Mouse (Mus musculus) stomach, postnatal 0 days (tissue): Measurements from ENCODE around the gene Brd3. TPM values are rescaled to one million over a fixed set of nuclear protein-coding genes. Genes with fewer than 3 reads are reported as not detected.
A peak's percentile ranks its signal among the peaks of the same experiment; 100 is the strongest.

Experiments used
- ATAC-seq: fragments of 200-750 bp; cut with Nextera tagmentation; 2 replicates; pipeline ENCODE4 v1.8.0; 2017; ENCODE audit not compliant: low FRiP score, low TSS enrichment
- DNase-seq: peaks from one replicate; pipeline ENCODE4 v3.0.0-alpha.2; 2016; ENCODE audit warnings: low spot score
- H3K27ac ChIP-seq: fragments of 300-500 bp; sonication (generic); replicated peaks from 2 replicates; pipeline ENCODE4 v1.5.1; 2014; ENCODE audit warnings: mild to moderate bottlenecking, control low read depth
- H3K27me3 ChIP-seq: fragments of 300-500 bp; sonication (generic); 2 replicates; pipeline ENCODE4 v1.6.1; 2014; ENCODE audit warnings: low read length; ENCODE audit not compliant: control insufficient read depth, insufficient read depth
- H3K36me3 ChIP-seq: fragments of 300-500 bp; sonication (generic); 2 replicates; pipeline ENCODE4 v1.6.1; 2014; ENCODE audit warnings: low read length, mixed read lengths; ENCODE audit not compliant: control insufficient read depth, insufficient read depth
- H3K4me1 ChIP-seq: fragments of 300-500 bp; sonication (generic); replicated peaks from 2 replicates; pipeline ENCODE4 v1.6.1; 2014; ENCODE audit warnings: antibody characterized with exemption; ENCODE audit not compliant: control insufficient read depth, insufficient read depth
- H3K4me2 ChIP-seq: fragments of 300-500 bp; sonication (generic); replicated peaks from 2 replicates; pipeline ENCODE4 v1.6.1; 2014; ENCODE audit warnings: low read depth, mild to moderate bottlenecking, control low read depth, moderate library complexity
- H3K4me3 ChIP-seq: fragments of 300-500 bp; sonication (generic); 2 replicates; pipeline ENCODE4 v1.5.1; 2014; ENCODE audit warnings: low read depth, low read length, control low read depth
- H3K9ac ChIP-seq: fragments of 300-500 bp; sonication (generic); 2 replicates; pipeline ENCODE4 v1.6.1; 2014; ENCODE audit warnings: mild to moderate bottlenecking, low read length, control low read depth, mixed read lengths
- H3K9me3 ChIP-seq: fragments of 300-500 bp; sonication (generic); 2 replicates; pipeline ENCODE4 v1.6.1; 2016; ENCODE audit warnings: low read length; ENCODE audit not compliant: control insufficient read depth
- CTCF ChIP-seq: IDR thresholded peaks from 2 replicates; pipeline ENCODE4 v1.5.1; 2016; ENCODE audit warnings: antibody characterized with exemption, low read depth, mild to moderate bottlenecking, moderate library complexity
- EP300 ChIP-seq: optimal IDR thresholded peaks from 2 replicates; pipeline ENCODE3; 2016; ENCODE audit warnings: antibody characterized with exemption
- WGBS: fragments of 180-500 bp; shearing (Covaris S2); extraction: QIAGEN DNeasy Blood & Tissue Kit; methylation state at CpG from one replicate; pipeline ENCODE4 v1.1.7; 2014; 5-methylcytosine and 5-hydroxymethylcytosine counted together
- polyA plus RNA-seq: library from polyadenylated mRNA; unstranded; fragments of >200 nt; fragmentation: Nextera tagmentation; extraction: Ambion mirVana; gene quantifications from 2 replicates; pipeline ENCODE4 v1.2.1, GENCODE M21; 2015

Brd3 gene
- polyA plus RNA-seq, 1 experiment from 2014 or later: 41.0 TPM

DNA sequence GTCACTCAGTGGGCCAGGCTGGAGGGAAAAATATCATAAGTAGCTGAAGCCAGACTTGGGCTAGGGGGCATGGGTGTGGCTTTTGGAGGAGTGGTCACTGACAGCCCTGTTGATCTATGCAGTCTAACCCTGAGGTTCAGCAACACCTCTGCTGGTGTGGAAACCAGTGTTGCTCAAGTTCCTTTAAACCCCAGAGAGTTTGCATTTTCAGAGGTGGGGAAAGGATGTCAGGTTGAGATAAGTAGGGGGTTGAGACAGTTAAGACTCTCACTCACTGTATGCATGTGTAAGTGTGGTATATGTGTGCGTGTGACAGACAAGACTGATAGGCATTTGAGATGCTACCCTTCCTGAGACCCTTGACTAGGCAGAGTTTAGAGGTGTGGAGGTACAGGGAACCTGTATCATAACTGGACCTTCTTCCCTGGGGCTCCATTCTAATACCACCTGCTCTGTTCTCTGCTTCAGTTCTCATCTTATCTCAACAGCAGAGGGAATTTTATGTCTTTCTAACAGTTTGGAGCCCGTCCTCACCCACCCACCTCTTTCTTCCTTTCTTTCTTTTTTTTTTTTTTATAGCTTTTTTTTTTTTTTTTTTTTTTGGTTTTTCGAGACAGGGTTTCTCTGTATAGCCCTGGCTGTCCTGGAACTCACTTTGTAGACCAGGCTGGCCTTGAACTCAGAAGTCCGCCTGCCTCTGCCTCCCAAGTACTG is 20.0 kb downstream of the Brd3 start:
- DNase-seq: no peak
- H3K4me3 ChIP-seq: no peak overlapping the region
- no peaks in the 10 kb centered on the region for H3K9me3 ChIP-seq
- TF ChIP-seq CTCF: no peak
- no peak for TF ChIP-seq EP300
- no peak for ATAC-seq
- H3K36me3 ChIP-seq: no peaks in the 10 kb centered on the region
- H3K4me1 ChIP-seq: no peaks in the 10 kb centered on the region
- H3K4me2 ChIP-seq: no peak overlapping the region
- H3K27me3 ChIP-seq: no peaks in the 10 kb centered on the region
- 67% methylated on average over 3 of the region's 4 CpGs for WGBS
- H3K27ac ChIP-seq: no peak overlapping the region
- H3K9ac ChIP-seq: no peak overlapping the region

DNA sequence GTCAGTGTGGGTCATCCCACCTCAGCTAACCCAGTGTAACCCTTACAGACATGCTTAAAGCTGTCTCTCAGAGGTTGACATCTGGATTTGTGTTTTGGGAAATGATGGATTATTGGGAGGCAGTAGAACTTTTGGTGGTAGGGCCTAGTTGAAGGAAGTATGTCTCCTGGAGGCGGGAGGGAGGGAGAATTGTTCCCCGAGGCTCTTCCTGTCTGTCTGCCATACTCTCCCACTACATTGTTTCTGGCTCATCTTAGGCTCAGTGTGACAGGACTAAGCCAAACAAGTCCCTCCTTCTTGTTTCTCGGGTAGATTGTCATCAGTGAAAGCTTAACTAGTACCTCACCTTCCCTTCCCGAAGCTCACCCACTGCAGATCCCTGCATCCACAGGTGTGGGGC is 20.7 kb downstream of the Brd3 start:
- Histone ChIP-seq H3K9ac (no peak overlapping the region), H3K4me1 (no peaks in the 10 kb centered on the region), H3K36me3 (no peaks in the 10 kb centered on the region), H3K9me3 (no peaks in the 10 kb centered on the region), H3K27me3 (no peaks in the 10 kb centered on the region), H3K27ac (no peak overlapping the region), H3K4me3 (no peak overlapping the region), H3K4me2 (no peak overlapping the region)
- WGBS: 59% methylated on average over 4 of the region's 4 CpGs
- DNase-seq: no peak
- ATAC-seq: no peak
- TF ChIP-seq CTCF (no peak), EP300 (no peak)

DNA sequence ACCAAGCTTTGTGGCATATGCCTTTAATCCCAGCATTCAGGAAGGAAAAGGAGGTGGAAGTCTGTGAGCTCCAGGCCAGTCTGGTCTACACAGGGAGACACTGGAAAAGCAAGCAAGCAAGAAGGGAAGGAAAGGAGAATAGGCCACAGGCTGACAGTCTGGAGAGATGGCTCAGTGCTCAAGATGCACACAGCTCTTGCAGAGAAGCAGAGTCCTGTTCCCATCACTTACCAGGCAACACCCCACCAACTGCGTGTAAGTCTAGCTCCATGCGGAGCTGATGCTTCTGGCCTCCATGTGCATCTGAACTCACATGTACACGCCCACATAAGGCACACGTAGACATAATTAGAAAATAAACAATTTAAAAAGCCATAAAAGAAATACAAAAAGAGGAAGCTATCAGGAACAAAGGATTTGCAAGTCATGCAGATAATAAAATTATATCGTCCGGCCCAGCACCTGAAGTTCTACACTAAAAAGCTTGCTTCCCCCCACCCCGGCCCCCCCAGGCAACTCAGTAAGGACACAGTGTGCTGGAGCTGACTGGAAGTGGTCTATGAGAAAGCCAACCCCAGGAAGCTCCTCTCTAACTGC is 25.1 kb downstream of the Brd3 start:
- Histone ChIP-seq H3K4me3 (no peak overlapping the region), H3K9ac (no peak overlapping the region), H3K27ac (no peak overlapping the region), H3K36me3 (no peaks in the 10 kb centered on the region), H3K4me1 (no peaks in the 10 kb centered on the region), H3K27me3 (no peaks in the 10 kb centered on the region), H3K4me2 (no peak overlapping the region), H3K9me3 (no peaks in the 10 kb centered on the region)
- DNase-seq (no peak), ATAC-seq (no peak)
- TF ChIP-seq EP300: no peak
- TF ChIP-seq CTCF: no peak
- WGBS: 67% methylated on average over 7 of the region's 7 CpGs

DNA sequence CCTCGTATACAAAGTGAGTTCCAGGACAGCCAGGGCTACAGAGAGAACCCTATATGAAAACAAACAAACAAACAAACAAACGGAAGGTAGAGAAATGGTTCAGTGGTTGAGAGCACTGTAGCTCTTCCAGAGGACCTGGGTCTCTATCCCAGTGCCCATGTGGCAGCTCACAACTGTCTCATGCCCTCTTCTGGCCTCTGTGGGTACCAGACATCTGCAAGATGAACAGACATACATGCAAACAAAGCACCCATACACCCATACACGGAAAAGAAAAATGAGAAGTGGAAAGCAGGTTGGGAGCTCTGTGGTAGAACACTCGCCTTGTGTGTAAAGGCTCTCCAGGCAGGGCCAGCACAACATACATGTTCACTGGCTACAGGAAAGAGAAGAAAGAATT is 27.1 kb downstream of the Brd3 start:
- TF ChIP-seq CTCF: peak; percentile 27; the same call in 1 of the 2 replicates
- no peak for TF ChIP-seq EP300
- H3K9me3 ChIP-seq: no peaks in the 10 kb centered on the region
- no peak for DNase-seq
- H3K4me1 ChIP-seq: no peaks in the 10 kb centered on the region
- H3K27ac ChIP-seq: no peak overlapping the region
- ATAC-seq: no peak
- no peak overlapping the region for H3K9ac ChIP-seq
- H3K36me3 ChIP-seq: no peaks in the 10 kb centered on the region
- no peaks in the 10 kb centered on the region for H3K27me3 ChIP-seq
- 62% methylated on average over 4 of the region's 4 CpGs for WGBS
- no peak overlapping the region for H3K4me2 ChIP-seq
- H3K4me3 ChIP-seq: no peak overlapping the region

DNA sequence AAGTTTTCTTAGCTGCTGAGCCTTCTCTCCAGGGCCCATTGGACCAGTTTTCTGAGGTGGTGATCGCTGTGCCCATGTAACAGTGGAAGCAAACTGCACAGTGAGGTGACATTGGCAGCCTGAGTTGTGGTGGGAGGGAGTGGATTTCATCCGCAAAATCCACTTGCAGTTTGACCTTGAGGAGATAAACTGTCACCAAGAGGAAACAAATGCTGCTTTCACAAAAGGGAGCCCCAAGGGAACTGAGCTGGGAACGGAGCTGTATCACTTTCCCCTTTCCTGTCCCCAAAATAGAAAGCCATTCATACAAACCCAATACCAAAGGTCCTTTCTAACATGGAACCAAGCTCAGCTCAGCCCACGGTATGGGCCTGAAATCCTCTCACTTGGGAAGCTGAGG is 27.6 kb downstream of the Brd3 start:
- Histone ChIP-seq H3K27ac (no peak overlapping the region), H3K9ac (no peak overlapping the region), H3K27me3 (no peaks in the 10 kb centered on the region), H3K36me3 (no peaks in the 10 kb centered on the region), H3K4me3 (no peak overlapping the region), H3K4me1 (no peaks in the 10 kb centered on the region), H3K4me2 (no peak overlapping the region), H3K9me3 (no peaks in the 10 kb centered on the region)
- ATAC-seq: no peak
- WGBS: 76% methylated on average over 4 of the region's 4 CpGs
- TF ChIP-seq CTCF (no peak), EP300 (no peak)
- no peak for DNase-seq
